Mouse (Mus musculus): ENCODE measurements around the gene Adcy9.

GRCm38 (mm10) chr16:4265351-4265750, 154.9 kb downstream of the Adcy9 start:
- TF ChIP-seq POLR2A (IDR thresholded peaks at IDR 0.05; ENCODE audit: low read depth, low read length), result no peak
- TF ChIP-seq CTCF (IDR thresholded peaks at IDR 0.05; ENCODE audit: extremely low read depth, insufficient read depth, insufficient read length, insufficient replicate concordance), result no peak
